Mouse (Mus musculus): ENCODE measurements around the gene Tns2.

DNA sequence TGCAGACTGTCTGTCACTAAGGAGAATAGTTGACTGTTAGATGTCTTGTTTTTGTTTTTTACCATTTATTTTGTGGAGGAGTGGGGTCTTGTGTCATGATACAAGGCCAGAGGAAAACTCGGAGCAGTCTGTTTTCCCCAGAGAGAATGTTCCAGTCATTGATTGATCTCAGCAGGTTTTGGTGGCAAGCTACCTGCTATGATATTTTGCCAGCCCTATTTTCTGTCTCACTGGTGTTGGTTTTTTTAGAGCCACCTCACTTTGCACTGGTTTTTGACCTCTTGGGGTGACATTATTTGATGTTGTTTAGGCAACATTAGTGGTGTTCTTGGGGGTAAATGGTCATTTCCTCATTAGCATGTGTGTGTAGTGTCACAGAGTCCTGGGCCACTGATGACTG lies 8.5 kb upstream of the Tns2 start:
- TF ChIP-seq CTCF (IDR thresholded peaks at IDR 0.05; ENCODE audit: control insufficient read depth, insufficient read depth, low read length) = no peak
- no peak for TF ChIP-seq POLR2A (IDR thresholded peaks at IDR 0.05; ENCODE audit: borderline replicate concordance, control insufficient read depth, low read depth, low read length)

All from bone marrow, adult 2 months (tissue).